Mouse (Mus musculus): Measurements from ENCODE around the gene Erich3. TPM values are rescaled to one million over a fixed set of nuclear protein-coding genes. Genes with fewer than 3 reads are reported as not detected.

Erich3 gene
- polyA plus RNA-seq, 1 experiment, result 0.42 TPM

DNA sequence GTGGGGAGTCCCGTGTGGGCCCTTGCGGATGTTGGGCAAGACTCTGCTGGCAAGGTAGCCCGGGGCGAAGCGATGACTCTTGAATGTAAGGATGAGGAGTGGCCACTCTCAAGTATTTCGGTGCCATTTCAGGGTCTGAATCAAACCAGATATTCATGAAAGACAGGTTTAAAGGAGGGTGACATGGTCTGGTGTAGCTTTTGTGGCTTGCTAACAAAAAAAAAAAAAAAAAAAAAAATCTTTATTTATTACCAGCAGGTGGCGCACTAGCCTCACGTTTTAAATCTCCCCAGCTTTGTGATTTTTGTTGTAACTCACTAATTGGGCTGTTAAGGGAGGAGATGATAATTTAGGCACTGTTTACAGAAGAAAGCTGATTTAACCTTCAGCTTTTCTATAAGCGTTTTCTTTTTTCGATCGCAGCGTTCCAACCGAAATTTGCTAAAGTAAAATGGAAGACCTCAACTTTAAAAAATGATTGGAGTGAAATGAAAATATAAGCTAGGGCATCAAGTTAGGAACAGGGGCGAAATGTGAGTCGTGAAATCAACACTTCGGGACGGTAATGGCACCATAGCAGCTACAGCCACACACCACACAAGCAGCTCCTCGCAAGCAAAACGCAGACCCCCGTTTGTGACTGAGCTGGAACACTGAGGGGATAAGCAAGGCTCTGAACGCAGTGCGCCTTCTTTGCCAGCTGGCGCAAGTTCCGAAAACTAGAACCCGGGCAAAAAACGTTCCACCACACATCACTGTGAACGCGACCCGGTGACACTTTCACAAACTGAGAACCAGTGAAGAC lies 16.8 kb upstream of the Erich3 start:
- DNase-seq, result no peak
- 56% methylated on average over 29 of the region's 29 CpGs for WGBS
- no peak overlapping the region for H3K4me3 ChIP-seq (ENCODE audit: control insufficient read depth, insufficient read depth, low read length)

DNA sequence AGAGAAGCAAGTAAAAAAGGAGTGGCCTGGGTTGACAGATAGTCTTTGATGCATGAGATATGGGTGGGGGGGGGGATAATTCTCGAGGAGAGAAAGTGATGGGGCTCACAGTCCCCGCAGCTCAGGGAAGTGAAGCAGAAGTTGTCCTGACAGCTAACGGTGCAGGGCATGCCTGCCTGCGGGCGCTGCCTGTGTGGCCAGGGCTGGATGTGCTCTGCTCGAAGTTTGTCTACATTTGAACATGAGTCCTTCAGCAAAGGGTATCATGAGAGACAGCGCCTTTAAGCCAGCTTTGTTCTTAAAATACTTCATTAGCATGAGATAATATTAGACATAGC lies 16.2 kb upstream of the Erich3 start:
- Histone ChIP-seq H3K27me3 (ENCODE audit: control insufficient read depth, insufficient read depth, low read length) (no peaks in the 10 kb centered on the region), H3K36me3 (ENCODE audit: control insufficient read depth, insufficient read depth, low read length) (no peaks in the 10 kb centered on the region), H3K4me3 (ENCODE audit: control insufficient read depth, insufficient read depth, low read length) (no peak overlapping the region), H3K27ac (ENCODE audit: control insufficient read depth, insufficient read depth, low read length) (no peak overlapping the region), H3K4me1 (replicated peaks; ENCODE audit: control insufficient read depth, insufficient read depth, low read length) (no peaks in the 10 kb centered on the region)
- no peak for DNase-seq
- WGBS, result 45% methylated on average over 7 of the region's 7 CpGs
- no peak for TF ChIP-seq CTCF (IDR thresholded peaks at IDR 0.05; ENCODE audit: borderline replicate concordance, control insufficient read depth, extremely low read depth, insufficient read depth, low read length, poor library complexity)
- no peak for TF ChIP-seq POLR2A (IDR thresholded peaks at IDR 0.05; ENCODE audit: control insufficient read depth, extremely low read depth, insufficient read depth, low read length, poor library complexity)

More for the DNA sequence above, 16.8 kb upstream of the Erich3 start:
- Histone ChIP-seq H3K27me3 (ENCODE audit: control insufficient read depth, insufficient read depth, low read length) (no peaks in the 10 kb centered on the region), H3K27ac (ENCODE audit: control insufficient read depth, insufficient read depth, low read length) (no peak overlapping the region), H3K36me3 (ENCODE audit: control insufficient read depth, insufficient read depth, low read length) (no peaks in the 10 kb centered on the region), H3K4me1 (replicated peaks; ENCODE audit: control insufficient read depth, insufficient read depth, low read length) (no peaks in the 10 kb centered on the region)
- TF ChIP-seq CTCF (IDR thresholded peaks at IDR 0.05; ENCODE audit: borderline replicate concordance, control insufficient read depth, extremely low read depth, insufficient read depth, low read length, poor library complexity) (no peak), POLR2A (IDR thresholded peaks at IDR 0.05; ENCODE audit: control insufficient read depth, extremely low read depth, insufficient read depth, low read length, poor library complexity) (no peak)

DNA sequence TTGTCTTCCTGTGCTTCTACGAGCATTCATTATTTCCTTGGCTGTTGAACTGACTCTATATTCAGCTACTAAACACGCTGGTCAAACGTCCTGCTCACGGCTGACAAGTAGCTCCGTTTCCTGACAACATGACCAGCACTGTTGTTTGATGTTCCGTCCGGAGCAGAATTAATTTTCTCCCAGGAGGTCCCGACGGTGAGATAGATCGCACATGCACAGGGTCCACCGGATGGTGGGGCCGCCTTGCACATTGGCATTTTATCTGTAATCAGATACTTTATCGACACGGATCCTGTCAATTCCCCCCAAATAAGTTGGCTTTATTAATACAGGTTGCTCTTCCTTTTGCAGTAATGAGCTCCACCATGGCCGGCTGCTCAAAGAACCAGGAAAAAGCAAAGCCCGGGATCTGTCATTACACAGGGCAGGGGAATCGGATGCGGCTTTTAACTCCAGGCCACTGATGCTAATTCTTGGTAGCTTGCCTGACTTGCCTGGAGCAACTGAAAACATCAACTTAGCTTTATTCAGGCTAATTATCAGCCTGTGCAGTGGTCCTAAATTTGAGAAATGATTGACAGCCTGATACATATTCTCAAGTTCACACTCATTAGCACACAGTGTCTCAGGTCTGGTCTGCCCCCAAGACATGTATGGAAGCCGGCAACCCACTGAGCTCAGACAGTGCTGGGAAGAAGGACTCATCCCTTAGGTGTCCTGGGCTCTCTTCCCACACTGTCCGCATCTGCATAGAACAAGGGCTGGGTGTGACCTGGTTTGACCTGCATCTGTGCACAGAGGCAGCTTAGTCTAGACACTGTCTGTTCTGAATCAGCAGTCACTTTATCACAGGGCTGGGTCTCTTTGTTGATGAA lies 14.0 kb upstream of the Erich3 start:
- H3K36me3 ChIP-seq (ENCODE audit: control insufficient read depth, insufficient read depth, low read length), result no peaks in the 10 kb centered on the region
- no peak for DNase-seq
- no peak overlapping the region for H3K4me3 ChIP-seq (ENCODE audit: control insufficient read depth, insufficient read depth, low read length)
- H3K27ac ChIP-seq (ENCODE audit: control insufficient read depth, insufficient read depth, low read length), result no peak overlapping the region
- H3K4me1 ChIP-seq (replicated peaks; ENCODE audit: control insufficient read depth, insufficient read depth, low read length), result no peaks in the 10 kb centered on the region; the same call in 1 of the 2 replicates
- H3K27me3 ChIP-seq (ENCODE audit: control insufficient read depth, insufficient read depth, low read length), result no peaks in the 10 kb centered on the region
- whole genome bisulfite sequencing, result 89% methylated on average over 20 of the region's 20 CpGs
- TF ChIP-seq POLR2A (IDR thresholded peaks at IDR 0.05; ENCODE audit: control insufficient read depth, extremely low read depth, insufficient read depth, low read length, poor library complexity), result no peak
- no peak for TF ChIP-seq CTCF (IDR thresholded peaks at IDR 0.05; ENCODE audit: borderline replicate concordance, control insufficient read depth, extremely low read depth, insufficient read depth, low read length, poor library complexity)

DNA sequence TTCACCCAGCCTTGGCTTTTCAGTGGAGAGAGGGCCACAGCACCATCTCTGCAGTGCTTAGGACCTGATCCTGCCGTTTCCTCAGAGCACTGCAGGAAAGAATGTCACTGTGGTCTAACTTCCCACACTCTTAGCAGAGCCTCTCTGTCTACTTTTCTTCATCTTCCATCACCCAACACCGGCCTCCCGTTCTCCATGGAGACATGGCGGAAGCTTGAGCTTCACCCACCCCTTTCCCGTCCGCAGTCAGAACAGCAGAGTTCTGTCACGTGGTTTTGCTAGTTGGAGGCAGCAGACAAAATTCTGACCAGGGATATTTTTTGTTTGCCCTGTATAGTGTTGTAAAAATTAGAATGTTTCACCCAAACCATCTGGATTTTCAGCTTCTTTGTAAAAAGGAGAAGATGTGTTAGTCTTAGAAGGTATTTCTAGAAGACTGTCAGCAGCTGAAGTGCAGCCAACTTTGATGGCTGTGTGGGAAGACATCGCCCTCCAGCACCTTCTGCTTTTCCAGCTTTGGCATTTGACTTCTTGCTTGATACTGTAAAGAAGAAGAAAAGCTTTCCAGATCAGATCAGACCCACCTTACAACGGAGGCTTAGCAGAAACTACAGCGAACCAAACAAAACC lies 12.4 kb upstream of the Erich3 start:
- no peak for TF ChIP-seq POLR2A (IDR thresholded peaks at IDR 0.05; ENCODE audit: control insufficient read depth, extremely low read depth, insufficient read depth, low read length, poor library complexity)
- TF ChIP-seq CTCF (IDR thresholded peaks at IDR 0.05; ENCODE audit: borderline replicate concordance, control insufficient read depth, extremely low read depth, insufficient read depth, low read length, poor library complexity), result no peak
- no peaks in the 10 kb centered on the region for H3K36me3 ChIP-seq (ENCODE audit: control insufficient read depth, insufficient read depth, low read length)
- H3K4me1 ChIP-seq (replicated peaks; ENCODE audit: control insufficient read depth, insufficient read depth, low read length), result no peaks in the 10 kb centered on the region; the same call in 1 of the 2 replicates
- H3K27ac ChIP-seq (ENCODE audit: control insufficient read depth, insufficient read depth, low read length), result no peak overlapping the region
- H3K27me3 ChIP-seq (ENCODE audit: control insufficient read depth, insufficient read depth, low read length), result no peaks in the 10 kb centered on the region
- H3K4me3 ChIP-seq (ENCODE audit: control insufficient read depth, insufficient read depth, low read length), result no peak overlapping the region
- WGBS, result 71% methylated on average over 10 of the region's 10 CpGs
- no peak for DNase-seq

DNA sequence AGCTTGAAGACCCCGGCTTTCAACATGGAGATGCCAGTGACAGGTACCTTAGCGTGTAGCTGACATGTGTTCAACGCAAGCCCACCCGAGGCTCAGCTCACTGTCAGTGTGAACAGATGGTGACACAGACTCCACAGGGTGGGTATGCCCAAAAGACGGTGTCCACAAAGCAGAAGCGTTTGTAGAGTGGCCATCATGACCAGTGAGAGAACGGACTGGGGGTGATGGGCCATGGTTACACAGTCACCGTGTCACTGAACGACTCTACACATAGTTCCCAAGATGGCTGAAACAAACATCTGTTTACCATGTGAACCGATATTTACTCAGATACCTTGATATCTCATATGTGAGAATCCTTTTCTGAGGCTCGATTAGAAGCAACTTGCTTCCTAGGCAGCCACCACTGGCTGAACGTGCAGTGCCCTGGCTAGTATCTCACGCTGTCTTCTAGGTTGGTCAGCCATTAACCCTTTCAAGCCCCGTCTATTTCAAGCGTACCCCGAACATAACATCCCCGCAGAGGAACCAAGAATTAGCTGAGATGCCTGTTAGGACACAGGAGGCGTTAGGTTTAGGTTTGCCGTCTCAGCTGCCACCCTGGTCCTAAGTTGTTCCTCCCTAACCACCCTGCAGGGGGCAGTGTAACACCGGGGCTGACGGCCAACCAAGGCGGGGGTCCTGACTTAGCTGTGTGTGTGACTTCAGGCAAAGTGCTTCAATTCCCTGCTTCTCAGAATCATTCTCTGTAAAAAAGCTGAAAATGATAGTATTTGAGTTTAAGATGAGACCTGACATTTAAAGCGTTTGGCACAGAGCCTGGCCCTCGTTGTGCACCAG lies 10.9 kb upstream of the Erich3 start:
- Histone ChIP-seq H3K4me3 (ENCODE audit: control insufficient read depth, insufficient read depth, low read length) (no peak overlapping the region), H3K27me3 (ENCODE audit: control insufficient read depth, insufficient read depth, low read length) (no peaks in the 10 kb centered on the region), H3K4me1 (replicated peaks; ENCODE audit: control insufficient read depth, insufficient read depth, low read length) (no peaks in the 10 kb centered on the region; the same call in 1 of the 2 replicates), H3K36me3 (ENCODE audit: control insufficient read depth, insufficient read depth, low read length) (no peaks in the 10 kb centered on the region), H3K27ac (ENCODE audit: control insufficient read depth, insufficient read depth, low read length) (no peak overlapping the region)
- peak; percentile 68 for DNase-seq
- 52% methylated on average over 24 of the region's 24 CpGs for WGBS
- no peak for TF ChIP-seq POLR2A (IDR thresholded peaks at IDR 0.05; ENCODE audit: control insufficient read depth, extremely low read depth, insufficient read depth, low read length, poor library complexity)
- peak; percentile 89 for TF ChIP-seq CTCF (IDR thresholded peaks at IDR 0.05; ENCODE audit: borderline replicate concordance, control insufficient read depth, extremely low read depth, insufficient read depth, low read length, poor library complexity)
